Mouse (Mus musculus) spleen, adult 2 months (tissue): ENCODE measurements around the gene Mapk1ip1l.

Experiments used
- CTCF ChIP-seq: fragments of 200-500 bp; IDR thresholded peaks from 2 replicates; pipeline ENCODE4 v1.5.1; 2011; ENCODE audit warnings: mild to moderate bottlenecking, inconsistent platforms; ENCODE audit not compliant: insufficient read depth, insufficient read length, insufficient replicate concordance; ENCODE audit errors: extremely low read depth
- POLR2A ChIP-seq: fragments of 200-500 bp; IDR thresholded peaks from 2 replicates; pipeline ENCODE4 v1.6.1; 2011; ENCODE audit warnings: low read depth, low read length, inconsistent platforms

GRCm38 (mm10) chr14:47341811-47342291, 43.8 kb downstream of the Mapk1ip1l start:
- TF ChIP-seq POLR2A (no peak), CTCF (no peak)
